Mouse (Mus musculus) brain, embryonic 14.5 days (tissue): ENCODE data around the gene Kif5c.

Experiments used
- CTCF ChIP-seq: fragments of 200-500 bp; IDR thresholded peaks from 2 replicates; pipeline ENCODE4 v1.5.1; 2012; ENCODE audit warnings: inconsistent platforms, mild to moderate bottlenecking, moderate library complexity, borderline replicate concordance; ENCODE audit not compliant: insufficient read depth, insufficient read length; ENCODE audit errors: extremely low read depth
- POLR2A ChIP-seq: fragments of 200-500 bp; IDR thresholded peaks from 2 replicates; pipeline ENCODE4 v1.6.1; 2012; ENCODE audit warnings: mild to moderate bottlenecking, inconsistent platforms, borderline replicate concordance; ENCODE audit not compliant: poor library complexity, insufficient read depth, insufficient read length, severe bottlenecking; ENCODE audit errors: extremely low read depth

DNA sequence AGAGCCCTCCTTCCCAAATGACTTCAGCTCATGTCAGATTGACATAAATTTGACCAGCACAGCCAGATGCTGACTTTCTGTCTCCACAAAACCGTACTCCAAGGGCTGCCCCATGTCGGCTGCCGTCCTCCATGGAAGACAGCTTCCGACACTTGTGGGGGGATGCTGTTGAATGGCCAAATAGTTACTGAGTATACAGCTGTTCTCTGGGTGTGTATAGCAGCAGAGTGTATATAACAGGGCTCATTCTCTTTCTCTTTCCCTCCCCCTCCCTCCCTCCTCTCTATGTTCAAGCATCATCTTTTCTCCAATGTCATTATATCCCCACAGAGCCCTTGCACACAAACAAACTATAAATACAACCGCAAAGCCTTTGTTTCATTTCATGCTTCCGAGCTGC, 124.7 kb downstream of the Kif5c start:
- TF ChIP-seq POLR2A, result no peak
- no peak for TF ChIP-seq CTCF
